Mouse (Mus musculus) erythroblast, adult 5-6 weeks (primary cell): Measurements from ENCODE around the gene Mpg. TPM values are rescaled to one million over a fixed set of nuclear protein-coding genes. Genes with fewer than 3 reads are reported as not detected.

ENCODE experiments used
- total RNA-seq, 2 experiments: library from RNA; stranded (forward) in 1 of 2; stranded (reverse) in 1 of 2; fragments of 150-400 nt in 1 of 2; fragments of 200-764, 138-1000 nt in 1 of 2; gene quantifications; 2 replicates each; pipeline versions ENCODE4 v1.2.3 to v1.2.4; 2015 to 2017; ENCODE audit warnings: low replicate concordance in 2 of 2

Mpg gene
- total RNA-seq, 2 experiments from 2014 or later: 22.1 to 29.0 TPM

Other genes starting within 250 kb of the Mpg start
- gene Nsg2, start 226.0 kb upstream of the Mpg start, total RNA-seq (2015; ENCODE audit: low replicate concordance): not detected in 2 replicates
- not detected in 2 replicates for gene Nsg2, start 226.0 kb upstream of the Mpg start, total RNA-seq (2017; ENCODE audit: low replicate concordance)
- gene Il9r, start 26.2 kb upstream of the Mpg start, total RNA-seq (2015; ENCODE audit: low replicate concordance): not detected in 2 replicates
- gene Il9r, start 26.2 kb upstream of the Mpg start, total RNA-seq (2017; ENCODE audit: low replicate concordance): not detected in 2 replicates
- 64.4 and 68.3 TPM in 2 replicates for gene Snrnp25, start 21.1 kb upstream of the Mpg start, total RNA-seq (2015; ENCODE audit: low replicate concordance)
- 29.9 and 61.1 TPM in 2 replicates for gene Snrnp25, start 21.1 kb upstream of the Mpg start, total RNA-seq (2017; ENCODE audit: low replicate concordance)
- gene Rhbdf1, start 4.2 kb upstream of the Mpg start, total RNA-seq (2015; ENCODE audit: low replicate concordance): not detected in 2 replicates
- 1.2 and 7.5 TPM in 2 replicates for gene Rhbdf1, start 4.2 kb upstream of the Mpg start, total RNA-seq (2017; ENCODE audit: low replicate concordance)
- 58.0 and 62.7 TPM in 2 replicates for gene Nprl3, start 41.2 kb downstream of the Mpg start, total RNA-seq (2015; ENCODE audit: low replicate concordance)
- 166 and 187 TPM in 2 replicates for gene Nprl3, start 41.2 kb downstream of the Mpg start, total RNA-seq (2017; ENCODE audit: low replicate concordance)
- 7.9 and 8.8 TPM in 2 replicates for gene Hba-x, start 49.9 kb downstream of the Mpg start, total RNA-seq (2015; ENCODE audit: low replicate concordance)
- gene Hba-x, start 49.9 kb downstream of the Mpg start, total RNA-seq (2017; ENCODE audit: low replicate concordance): 0.68 and 2.2 TPM in 2 replicates
- 59,368 and 63,767 TPM in 2 replicates for gene Hba-a1, start 57.0 kb downstream of the Mpg start, total RNA-seq (2015; ENCODE audit: low replicate concordance)
- 14,861 and 24,674 TPM in 2 replicates for gene Hba-a1, start 57.0 kb downstream of the Mpg start, total RNA-seq (2017; ENCODE audit: low replicate concordance)
- gene Hbq1b, start 60.5 kb downstream of the Mpg start, total RNA-seq (2015; ENCODE audit: low replicate concordance): 294 and 334 TPM in 2 replicates
- gene Hbq1b, start 60.5 kb downstream of the Mpg start, total RNA-seq (2017; ENCODE audit: low replicate concordance): 138 and 139 TPM in 2 replicates
- 143,341 and 149,783 TPM in 2 replicates for gene Hba-a2, start 70.0 kb downstream of the Mpg start, total RNA-seq (2015; ENCODE audit: low replicate concordance)
- 224,706 and 268,423 TPM in 2 replicates for gene Hba-a2, start 70.0 kb downstream of the Mpg start, total RNA-seq (2017; ENCODE audit: low replicate concordance)
- 28.2 and 42.2 TPM in 2 replicates for gene Hbq1a, start 73.6 kb downstream of the Mpg start, total RNA-seq (2015; ENCODE audit: low replicate concordance)
- gene Hbq1a, start 73.6 kb downstream of the Mpg start, total RNA-seq (2017; ENCODE audit: low replicate concordance): 17.0 and 21.0 TPM in 2 replicates
- gene Sh3pxd2b, start 121.3 kb downstream of the Mpg start, total RNA-seq (2015; ENCODE audit: low replicate concordance): 0.42 and 0.96 TPM in 2 replicates
- gene Sh3pxd2b, start 121.3 kb downstream of the Mpg start, total RNA-seq (2017; ENCODE audit: low replicate concordance): 0.28 and 0.85 TPM in 2 replicates
- gene Ubtd2, start 228.9 kb downstream of the Mpg start, total RNA-seq (2015; ENCODE audit: low replicate concordance): 0.58 and 1.3 TPM in 2 replicates
- gene Ubtd2, start 228.9 kb downstream of the Mpg start, total RNA-seq (2017; ENCODE audit: low replicate concordance): not detected in 2 replicates